Mouse (Mus musculus): ENCODE results near the gene Cnr2. TPM values are rescaled to one million over a fixed set of nuclear protein-coding genes. Genes with fewer than 3 reads are reported as not detected.

Gene Cnr2
- polyA plus RNA-seq (2017; shearing (Covaris generic)), result 15.7 TPM

GRCm38 (mm10) chr4:135895071-135895571, at the start of gene Cnr2:
Cnr2 (plus strand) TSS chr4:135895394.

GRCm38 (mm10) chr4:135855536-135856222, 39.5 kb upstream of the Cnr2 start, which contains the start of gene Srsf10:
Srsf10 (plus strand) TSS chr4:135855747.

GRCm38 (mm10) chr4:135873526-135874202, 21.5 kb upstream of the Cnr2 start, which contains the start of gene Pnrc2:
Pnrc2 (minus strand) TSS chr4:135873850.

GRCm38 (mm10) chr4:135920304-135921241, 25.4 kb downstream of the Cnr2 start, which contains the start of gene Fuca1:
Fuca1 (plus strand) TSS chr4:135920735.

GRCm38 (mm10) chr4:135946278-135946658, 51.1 kb downstream of the Cnr2 start, which contains the start of gene Hmgcl:
Hmgcl (plus strand) TSS chr4:135946448.

GRCm38 (mm10) chr4:135963457-135964193, 68.4 kb downstream of the Cnr2 start, which contains the start of gene Gale:
Gale (plus strand) TSS chr4:135963727.

Other genes starting within 250 kb of the Cnr2 start
- gene Ifnlr1, start 209.1 kb upstream of the Cnr2 start, polyA plus RNA-seq (2017; shearing (Covaris generic)), result not detected
- gene Il22ra1, start 167.2 kb upstream of the Cnr2 start, polyA plus RNA-seq (2017; shearing (Covaris generic)), result not detected
- gene Myom3, start 135.7 kb upstream of the Cnr2 start, polyA plus RNA-seq (2017; shearing (Covaris generic)), result not detected
- 172 TPM for gene Srsf10, start 39.6 kb upstream of the Cnr2 start, polyA plus RNA-seq (2017; shearing (Covaris generic))
- gene Pnrc2, start 21.5 kb upstream of the Cnr2 start, polyA plus RNA-seq (2017; shearing (Covaris generic)), result 231 TPM
- 118 TPM for gene Fuca1, start 25.3 kb downstream of the Cnr2 start, polyA plus RNA-seq (2017; shearing (Covaris generic))
- gene Hmgcl, start 51.1 kb downstream of the Cnr2 start, polyA plus RNA-seq (2017; shearing (Covaris generic)), result 75.4 TPM
- gene Gale, start 68.3 kb downstream of the Cnr2 start, polyA plus RNA-seq (2017; shearing (Covaris generic)), result 32.5 TPM
- gene Lypla2, start 77.2 kb downstream of the Cnr2 start, polyA plus RNA-seq (2017; shearing (Covaris generic)), result 343 TPM
- 7.5 TPM for gene Pithd1, start 91.9 kb downstream of the Cnr2 start, polyA plus RNA-seq (2017; shearing (Covaris generic))
- 76.3 TPM for gene Eloa, start 126.4 kb downstream of the Cnr2 start, polyA plus RNA-seq (2017; shearing (Covaris generic))
- 369 TPM for gene Rpl11, start 158.0 kb downstream of the Cnr2 start, polyA plus RNA-seq (2017; shearing (Covaris generic))
- gene Id3, start 248.1 kb downstream of the Cnr2 start, polyA plus RNA-seq (2017; shearing (Covaris generic)), result 306 TPM